Mouse (Mus musculus): ENCODE measurements around the gene Dlgap4. TPM values are rescaled to one million over a fixed set of nuclear protein-coding genes. Genes with fewer than 3 reads are reported as not detected.

The Dlgap4 gene
- polyA plus RNA-seq, 1 experiment from 2014 or later: 55.5 TPM

DNA sequence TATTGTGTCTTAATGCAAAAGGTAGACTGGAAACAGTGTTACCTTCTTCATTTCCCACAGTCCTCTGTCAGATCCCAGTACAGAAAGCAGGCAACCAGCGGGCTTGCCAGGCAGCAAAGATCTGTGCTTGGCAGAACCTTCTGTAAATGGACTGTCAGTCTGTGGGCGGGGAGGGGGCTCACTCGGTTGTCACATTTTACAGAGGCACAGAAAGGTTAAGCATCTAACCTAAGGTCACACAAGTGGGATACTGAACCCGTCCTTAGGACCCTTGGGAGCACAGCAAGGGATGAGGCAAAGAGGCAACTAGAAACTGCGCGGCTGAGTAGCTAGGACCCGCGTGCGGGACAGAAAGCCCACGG, 106.8 kb downstream of the Dlgap4 start:
- 1% methylated on average over 10 of the region's 10 CpGs for WGBS
- Histone ChIP-seq H3K4me2 (ENCODE audit: low read depth, low read length) (peak overlapping the region; percentile 74), H3K4me1 (ENCODE audit: control insufficient read depth, insufficient read depth, low read length) (peaks cover 48% of the 10 kb centered on the region), H3K9me3 (replicated peaks; ENCODE audit: control insufficient read depth, low read length) (no peaks in the 10 kb centered on the region), H3K27ac (ENCODE audit: low read length) (peak overlapping the region; percentile 74), H3K9ac (ENCODE audit: low read length) (peak overlapping the region; percentile 83), H3K27me3 (ENCODE audit: control insufficient read depth, insufficient read depth, low read length) (no peaks in the 10 kb centered on the region), H3K4me3 (replicated peaks; ENCODE audit: low read length) (peak overlapping the region; percentile 95), H3K36me3 (ENCODE audit: control insufficient read depth, insufficient read depth, low read length) (no peaks in the 10 kb centered on the region)
- no peak for ATAC-seq (ENCODE audit: insufficient read depth, low FRiP score)

DNA sequence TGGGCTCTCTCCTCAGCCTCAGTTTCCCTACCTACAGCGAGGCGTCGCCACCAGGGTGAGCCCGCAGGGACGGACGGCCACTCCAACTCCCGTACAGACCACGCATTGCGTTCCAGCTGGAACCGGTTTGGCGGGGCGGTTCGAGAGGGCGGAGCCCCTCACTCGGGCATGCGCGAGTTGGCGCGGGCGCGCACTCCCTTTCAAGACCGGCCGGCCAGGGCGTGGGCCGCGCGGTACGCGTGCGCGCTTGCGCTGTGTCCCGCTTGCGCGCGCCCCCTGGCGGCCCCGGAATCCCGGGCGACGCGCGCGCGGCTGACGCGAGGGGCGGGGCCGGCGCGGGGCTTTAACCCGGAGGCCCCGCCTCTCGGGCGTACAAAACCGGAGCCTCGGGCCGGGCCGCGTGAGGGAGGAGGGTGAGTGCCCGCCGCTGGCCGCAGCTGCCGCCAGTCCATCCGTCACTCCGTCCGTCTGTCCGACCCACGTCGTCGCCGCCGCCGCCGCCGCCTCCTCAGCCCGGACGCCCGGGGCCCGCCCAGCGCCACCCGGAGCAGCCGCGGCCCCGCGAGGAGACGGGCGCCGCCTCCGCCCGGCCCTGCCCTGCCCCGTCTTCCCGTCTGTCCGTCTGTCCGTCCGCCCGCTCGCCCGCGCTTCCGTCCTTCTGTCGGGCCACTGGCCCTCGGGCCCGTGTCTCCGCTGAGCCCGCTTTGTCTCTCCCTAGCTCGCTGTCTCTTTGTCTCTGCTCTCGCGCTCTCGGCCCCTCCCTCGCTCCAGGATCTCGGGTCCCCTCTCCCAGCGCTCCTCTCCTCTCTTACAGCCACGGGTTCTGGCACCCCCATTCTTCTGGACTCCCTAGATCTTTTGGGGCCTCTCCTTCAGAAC, 107.4 kb downstream of the Dlgap4 start:
- Histone ChIP-seq H3K9me3 (replicated peaks; ENCODE audit: control insufficient read depth, low read length) (no peaks in the 10 kb centered on the region), H3K9ac (ENCODE audit: low read length) (peak overlapping the region; percentile 90), H3K27ac (ENCODE audit: low read length) (peak overlapping the region; percentile 84), H3K4me2 (ENCODE audit: low read depth, low read length) (peak overlapping the region; percentile 87), H3K36me3 (ENCODE audit: control insufficient read depth, insufficient read depth, low read length) (no peaks in the 10 kb centered on the region), H3K4me3 (replicated peaks; ENCODE audit: low read length) (peak overlapping the region; percentile 95), H3K4me1 (ENCODE audit: control insufficient read depth, insufficient read depth, low read length) (peaks cover 54% of the 10 kb centered on the region), H3K27me3 (ENCODE audit: control insufficient read depth, insufficient read depth, low read length) (no peaks in the 10 kb centered on the region)
- ATAC-seq (ENCODE audit: insufficient read depth, low FRiP score): peak; percentile 95
- under 1% methylated on average over 111 of the region's 114 CpGs for WGBS

DNA sequence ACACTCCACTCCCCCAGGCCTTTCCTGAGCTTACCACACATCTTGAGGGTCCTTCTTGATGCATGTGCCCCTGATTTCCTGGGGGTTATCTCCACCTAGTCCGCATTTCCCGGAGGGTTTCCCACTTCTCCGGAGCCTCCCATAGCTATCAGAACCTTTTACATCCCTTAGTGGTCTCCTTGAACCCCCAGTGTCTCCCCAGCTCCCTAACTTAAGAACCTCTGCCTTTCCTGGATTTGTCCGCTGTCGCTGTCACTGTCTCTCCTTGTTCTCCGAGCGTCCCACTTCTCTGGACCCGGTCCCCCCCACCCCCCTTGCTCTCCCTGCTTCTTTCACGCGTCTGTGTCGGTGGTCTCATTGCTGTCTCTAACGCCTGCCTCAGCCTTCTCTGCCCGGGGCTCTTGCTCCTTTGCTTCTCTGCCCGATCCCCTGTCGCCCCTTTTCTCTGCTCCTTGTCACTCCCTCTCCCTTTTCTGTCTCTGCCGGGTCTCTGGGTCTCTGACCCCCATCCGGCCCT, 108.1 kb downstream of the Dlgap4 start:
- no peaks in the 10 kb centered on the region for H3K9me3 ChIP-seq (replicated peaks; ENCODE audit: control insufficient read depth, low read length)
- H3K27me3 ChIP-seq (ENCODE audit: control insufficient read depth, insufficient read depth, low read length): no peaks in the 10 kb centered on the region
- H3K27ac ChIP-seq (ENCODE audit: low read length): peak overlapping the region; percentile 84
- peak overlapping the region; percentile 87 for H3K4me2 ChIP-seq (ENCODE audit: low read depth, low read length)
- peak overlapping the region; percentile 95 for H3K4me3 ChIP-seq (replicated peaks; ENCODE audit: low read length)
- peak overlapping the region; percentile 90 for H3K9ac ChIP-seq (ENCODE audit: low read length)
- no peaks in the 10 kb centered on the region for H3K36me3 ChIP-seq (ENCODE audit: control insufficient read depth, insufficient read depth, low read length)
- 0% methylated on average over 17 of the region's 17 CpGs for WGBS
- peaks cover 61% of the 10 kb centered on the region for H3K4me1 ChIP-seq (ENCODE audit: control insufficient read depth, insufficient read depth, low read length)
- ATAC-seq (ENCODE audit: insufficient read depth, low FRiP score): no peak

DNA sequence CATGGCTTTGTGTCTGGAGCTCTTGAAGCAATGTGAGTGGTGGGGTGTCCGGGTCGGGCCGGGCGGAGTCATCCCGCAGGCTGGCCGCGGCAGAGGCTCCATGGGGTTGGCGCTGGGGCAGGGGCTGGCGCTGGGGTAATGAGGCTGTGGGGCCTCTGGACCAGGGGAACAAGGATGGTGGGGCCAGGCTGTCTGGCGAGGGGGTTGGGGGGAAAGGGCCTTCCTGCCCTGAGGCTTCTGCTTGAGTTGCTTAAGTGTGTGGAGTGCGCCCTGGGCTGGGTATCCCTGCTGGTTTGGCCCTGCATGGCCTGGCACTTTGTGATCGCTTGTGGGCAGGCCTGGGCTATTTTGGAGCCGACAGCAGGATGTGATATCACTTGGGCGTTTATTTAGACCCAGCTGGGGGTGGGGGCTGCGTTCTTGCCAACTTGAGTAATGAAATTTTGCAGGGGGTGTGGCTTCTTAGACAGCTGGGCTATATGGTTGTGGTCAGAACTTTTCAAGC, 108.6 kb downstream of the Dlgap4 start:
- no peaks in the 10 kb centered on the region for H3K27me3 ChIP-seq (ENCODE audit: control insufficient read depth, insufficient read depth, low read length)
- H3K27ac ChIP-seq (ENCODE audit: low read length): peak overlapping the region; percentile 84
- no peaks in the 10 kb centered on the region for H3K36me3 ChIP-seq (ENCODE audit: control insufficient read depth, insufficient read depth, low read length)
- H3K9ac ChIP-seq (ENCODE audit: low read length): peak overlapping the region; percentile 90
- ATAC-seq (ENCODE audit: insufficient read depth, low FRiP score): no peak
- peak overlapping the region; percentile 95 for H3K4me3 ChIP-seq (replicated peaks; ENCODE audit: low read length)
- no peaks in the 10 kb centered on the region for H3K9me3 ChIP-seq (replicated peaks; ENCODE audit: control insufficient read depth, low read length)
- H3K4me2 ChIP-seq (ENCODE audit: low read depth, low read length): peak overlapping the region; percentile 87
- peaks cover 62% of the 10 kb centered on the region for H3K4me1 ChIP-seq (ENCODE audit: control insufficient read depth, insufficient read depth, low read length)
- WGBS: 3% methylated on average over 15 of the region's 15 CpGs

DNA sequence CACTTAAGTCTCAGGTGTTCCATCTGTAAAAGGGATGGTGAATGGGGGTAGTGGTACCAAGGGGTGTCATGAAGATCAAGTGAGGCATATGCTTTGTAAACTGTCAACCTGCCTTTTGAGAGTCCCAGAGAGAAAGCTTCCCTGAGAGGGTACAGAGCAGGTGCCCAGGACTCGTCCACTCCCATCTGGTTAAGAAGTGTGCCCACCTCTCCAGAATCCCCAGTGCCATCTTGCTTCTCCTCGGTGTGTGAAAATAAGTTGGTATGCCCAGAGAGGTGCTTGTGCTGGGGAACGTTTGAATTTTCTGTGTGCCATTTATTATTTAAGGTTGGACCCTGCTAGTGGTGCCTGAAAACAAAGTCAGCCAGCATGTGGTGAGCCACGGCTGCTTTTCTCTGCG, 109.2 kb downstream of the Dlgap4 start:
- Histone ChIP-seq H3K36me3 (ENCODE audit: control insufficient read depth, insufficient read depth, low read length) (no peaks in the 10 kb centered on the region), H3K4me1 (ENCODE audit: control insufficient read depth, insufficient read depth, low read length) (peaks cover 59% of the 10 kb centered on the region), H3K27ac (ENCODE audit: low read length) (no peak overlapping the region), H3K27me3 (ENCODE audit: control insufficient read depth, insufficient read depth, low read length) (no peaks in the 10 kb centered on the region), H3K9me3 (replicated peaks; ENCODE audit: control insufficient read depth, low read length) (no peaks in the 10 kb centered on the region), H3K4me3 (replicated peaks; ENCODE audit: low read length) (peak overlapping the region; percentile 95), H3K4me2 (ENCODE audit: low read depth, low read length) (peak overlapping the region; percentile 87), H3K9ac (ENCODE audit: low read length) (peak overlapping the region; percentile 90)
- no peak for ATAC-seq (ENCODE audit: insufficient read depth, low FRiP score)
- WGBS: 53% methylated on average over 5 of the region's 5 CpGs

DNA sequence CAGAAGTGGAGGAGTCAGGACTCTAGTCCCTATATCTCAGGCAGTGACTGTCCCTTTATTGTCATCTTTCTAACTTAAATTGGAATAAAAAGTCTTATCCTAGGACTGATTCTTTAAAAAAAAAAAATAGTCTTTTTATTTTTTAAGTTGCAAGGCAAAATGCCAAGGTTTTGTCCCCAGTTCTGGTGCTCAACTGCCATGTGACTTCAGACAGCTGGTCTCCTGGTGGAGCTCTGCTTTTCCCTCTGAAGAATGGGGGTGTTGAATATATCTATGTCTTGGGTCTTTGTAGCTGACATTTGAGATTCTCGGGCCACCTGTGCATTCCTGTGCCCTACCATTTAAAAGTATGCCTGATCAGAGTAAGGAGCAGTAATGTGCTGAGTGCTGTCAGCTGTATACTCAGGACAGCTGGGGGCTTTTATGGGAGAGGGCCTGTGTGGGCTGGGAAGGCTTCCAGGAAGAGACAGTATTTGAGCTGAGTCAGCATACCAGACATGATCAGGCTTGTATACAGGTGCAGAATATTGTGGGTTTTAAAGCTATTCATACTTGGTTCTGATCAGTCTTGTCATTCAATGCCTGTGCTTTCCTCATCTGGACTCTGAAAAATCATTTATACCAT, 110.5 kb downstream of the Dlgap4 start:
- Histone ChIP-seq H3K4me2 (ENCODE audit: low read depth, low read length) (no peak overlapping the region), H3K9me3 (replicated peaks; ENCODE audit: control insufficient read depth, low read length) (no peaks in the 10 kb centered on the region), H3K36me3 (ENCODE audit: control insufficient read depth, insufficient read depth, low read length) (no peaks in the 10 kb centered on the region), H3K9ac (ENCODE audit: low read length) (no peak overlapping the region), H3K27me3 (ENCODE audit: control insufficient read depth, insufficient read depth, low read length) (no peaks in the 10 kb centered on the region), H3K27ac (ENCODE audit: low read length) (no peak overlapping the region), H3K4me3 (replicated peaks; ENCODE audit: low read length) (no peak overlapping the region), H3K4me1 (ENCODE audit: control insufficient read depth, insufficient read depth, low read length) (peaks cover 46% of the 10 kb centered on the region)
- ATAC-seq (ENCODE audit: insufficient read depth, low FRiP score): no peak
- WGBS: 45% methylated on average over 1 of the region's 1 CpGs

DNA sequence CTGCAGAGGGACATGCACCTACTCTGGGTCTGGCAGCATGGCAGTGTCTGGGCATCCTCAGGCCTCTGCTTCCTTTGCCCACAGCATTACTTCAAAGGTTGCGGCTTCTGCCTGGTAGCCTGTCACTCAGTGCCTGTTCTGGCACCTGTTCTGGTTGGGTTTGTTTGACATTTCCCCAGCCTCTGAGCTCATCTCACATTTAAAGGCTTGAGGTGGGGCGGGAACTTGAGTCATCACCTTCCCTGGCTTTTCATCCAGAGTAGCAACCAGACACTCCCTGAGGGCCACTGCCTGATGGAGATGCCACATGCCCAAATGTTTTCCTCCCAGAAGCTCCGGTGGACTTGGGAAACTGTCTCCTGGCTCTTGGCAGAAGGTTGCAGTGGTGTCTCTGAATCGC, 111.4 kb downstream of the Dlgap4 start:
- Histone ChIP-seq H3K36me3 (ENCODE audit: control insufficient read depth, insufficient read depth, low read length) (no peaks in the 10 kb centered on the region), H3K27ac (ENCODE audit: low read length) (no peak overlapping the region), H3K4me2 (ENCODE audit: low read depth, low read length) (no peak overlapping the region), H3K4me1 (ENCODE audit: control insufficient read depth, insufficient read depth, low read length) (peaks cover 45% of the 10 kb centered on the region), H3K4me3 (replicated peaks; ENCODE audit: low read length) (no peak overlapping the region), H3K9me3 (replicated peaks; ENCODE audit: control insufficient read depth, low read length) (no peaks in the 10 kb centered on the region), H3K27me3 (ENCODE audit: control insufficient read depth, insufficient read depth, low read length) (no peaks in the 10 kb centered on the region), H3K9ac (ENCODE audit: low read length) (no peak overlapping the region)
- WGBS: 75% methylated on average over 4 of the region's 4 CpGs
- ATAC-seq (ENCODE audit: insufficient read depth, low FRiP score): no peak

DNA sequence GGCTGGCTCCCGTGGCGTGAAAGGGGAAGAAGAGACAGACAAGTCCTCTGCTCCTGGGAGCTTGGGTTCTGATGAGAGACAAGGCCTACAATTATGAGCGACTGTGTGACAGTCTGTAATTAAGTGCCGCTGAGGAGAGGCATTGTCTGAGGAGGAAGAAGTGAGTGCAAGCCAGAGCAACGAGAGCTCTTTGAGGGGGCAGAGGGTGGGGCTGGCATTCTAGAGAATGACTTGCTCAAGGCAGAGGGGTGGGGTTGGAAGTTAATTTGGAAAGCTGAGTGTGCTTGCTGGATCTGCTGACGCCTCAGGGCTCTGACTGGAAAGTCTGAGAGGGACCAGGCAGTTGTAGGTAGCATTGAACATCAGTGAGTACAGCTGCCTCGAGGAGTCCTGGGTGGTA, 112.8 kb downstream of the Dlgap4 start:
- peak overlapping the region; percentile 54 for H3K9ac ChIP-seq (ENCODE audit: low read length)
- peak; percentile 34 for ATAC-seq (ENCODE audit: insufficient read depth, low FRiP score)
- no peaks in the 10 kb centered on the region for H3K36me3 ChIP-seq (ENCODE audit: control insufficient read depth, insufficient read depth, low read length)
- no peak overlapping the region for H3K4me3 ChIP-seq (replicated peaks; ENCODE audit: low read length)
- H3K27me3 ChIP-seq (ENCODE audit: control insufficient read depth, insufficient read depth, low read length): no peaks in the 10 kb centered on the region
- peak overlapping the region; percentile 28 for H3K4me2 ChIP-seq (ENCODE audit: low read depth, low read length)
- H3K4me1 ChIP-seq (ENCODE audit: control insufficient read depth, insufficient read depth, low read length): peaks cover 49% of the 10 kb centered on the region
- WGBS: 26% methylated on average over 7 of the region's 7 CpGs
- H3K9me3 ChIP-seq (replicated peaks; ENCODE audit: control insufficient read depth, low read length): no peaks in the 10 kb centered on the region
- H3K27ac ChIP-seq (ENCODE audit: low read length): peak overlapping the region; percentile 81

DNA sequence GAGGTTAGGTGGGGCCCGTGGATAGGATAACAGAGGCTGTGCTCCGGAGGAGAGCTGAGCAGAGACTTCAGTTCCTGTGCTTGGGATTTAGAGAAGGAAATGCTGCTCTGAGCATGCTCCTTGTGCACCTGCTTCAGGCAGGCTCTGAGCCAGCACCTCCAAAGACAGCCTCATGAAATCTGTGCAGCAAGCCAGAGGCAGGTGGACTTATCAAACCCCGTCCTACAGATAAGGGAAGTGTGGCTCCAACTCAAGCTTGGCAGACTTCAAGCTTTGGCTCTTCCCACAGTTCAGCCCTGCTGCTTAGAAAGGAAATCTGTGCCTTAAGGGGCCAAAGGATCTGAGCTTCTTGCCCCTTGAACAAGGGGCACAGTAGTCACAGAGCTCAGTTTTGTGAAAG, 113.4 kb downstream of the Dlgap4 start:
- WGBS: 33% methylated on average over 3 of the region's 3 CpGs
- H3K4me3 ChIP-seq (replicated peaks; ENCODE audit: low read length): no peak overlapping the region
- H3K36me3 ChIP-seq (ENCODE audit: control insufficient read depth, insufficient read depth, low read length): no peaks in the 10 kb centered on the region
- peaks cover 54% of the 10 kb centered on the region for H3K4me1 ChIP-seq (ENCODE audit: control insufficient read depth, insufficient read depth, low read length)
- no peaks in the 10 kb centered on the region for H3K27me3 ChIP-seq (ENCODE audit: control insufficient read depth, insufficient read depth, low read length)
- H3K9me3 ChIP-seq (replicated peaks; ENCODE audit: control insufficient read depth, low read length): no peaks in the 10 kb centered on the region
- peak overlapping the region; percentile 40; the same call in 1 of the 2 replicates for H3K9ac ChIP-seq (ENCODE audit: low read length)
- peak; percentile 29 for ATAC-seq (ENCODE audit: insufficient read depth, low FRiP score)
- peak overlapping the region; percentile 81 for H3K27ac ChIP-seq (ENCODE audit: low read length)
- H3K4me2 ChIP-seq (ENCODE audit: low read depth, low read length): peak overlapping the region; percentile 28

Data from stomach, embryonic 16.5 days (tissue).